Mouse (Mus musculus) MEL (cell line): ENCODE measurements around the gene Rad51b. TPM values are rescaled to one million over a fixed set of nuclear protein-coding genes. Genes with fewer than 3 reads are reported as not detected.

Experiments used
- DNase-seq: peaks from one replicate; pipeline ENCODE4 v3.0.0; 2011; ENCODE audit warnings: low read depth, low spot score
- H3K27ac ChIP-seq: 2 replicates; pipeline ENCODE4 v1.5.1; 2012; ENCODE audit warnings: low read depth, mild to moderate bottlenecking, control low read depth, low read length, moderate library complexity; ENCODE audit not compliant: control insufficient read depth
- H3K27me3 ChIP-seq, 2 experiments: fragments of 150-350 bp in 1 of 2; sonication (generic) in 1 of 2; 2 replicates each; pipeline ENCODE4 v1.6.1; 2012; ENCODE audit warnings: low read length in 2 of 2, mild to moderate bottlenecking in 2 of 2, improper control_type of control experiment in 1 of 2, moderate library complexity in 1 of 2; ENCODE audit not compliant: insufficient read depth in 2 of 2, control insufficient read depth in 1 of 2
- H3K36me3 ChIP-seq, 2 experiments: 2 replicates each; pipeline ENCODE4 v1.6.1; 2012 to 2014; ENCODE audit warnings: low read length in 2 of 2, improper control_type of control experiment in 1 of 2, inconsistent platforms in 1 of 2, mild to moderate bottlenecking in 1 of 2; ENCODE audit not compliant: insufficient read depth in 2 of 2, control insufficient read depth in 1 of 2
- H3K4me1 ChIP-seq, 2 experiments: fragments of 150-350 bp in 1 of 2; sonication (generic) in 1 of 2; 2 replicates each; pipeline ENCODE4 v1.6.1; 2012; ENCODE audit warnings: low read length in 2 of 2, improper control_type of control experiment in 1 of 2, mild to moderate bottlenecking in 1 of 2; ENCODE audit not compliant: insufficient read depth in 2 of 2, control insufficient read depth in 1 of 2
- H3K4me3 ChIP-seq, 2 experiments: fragments of 150-350 bp in 1 of 2; sonication (generic) in 1 of 2; 2 replicates each; pipeline ENCODE4 v1.5.1; 2012; ENCODE audit warnings: low read depth in 2 of 2, low read length in 2 of 2, mild to moderate bottlenecking in 2 of 2, moderate library complexity in 2 of 2, control low read depth in 1 of 2, improper control_type of control experiment in 1 of 2; ENCODE audit not compliant: control insufficient read depth in 1 of 2, insufficient read depth in 1 of 2
- H3K79me2 ChIP-seq: 2 replicates; pipeline ENCODE4 v1.6.1; 2012; ENCODE audit warnings: mild to moderate bottlenecking, low read length, moderate library complexity; ENCODE audit not compliant: control insufficient read depth, poor library complexity, insufficient read depth
- H3K9ac ChIP-seq: 2 replicates; pipeline ENCODE4 v1.6.1; 2012; ENCODE audit warnings: low read depth, mild to moderate bottlenecking, control low read depth, low read length, moderate library complexity; ENCODE audit not compliant: control insufficient read depth, poor library complexity, severe bottlenecking
- H3K9me3 ChIP-seq: fragments of 150-350 bp; sonication (generic); replicated peaks from 2 replicates; pipeline ENCODE4 v1.6.1; 2012; ENCODE audit warnings: mild to moderate bottlenecking, low read length, improper control_type of control experiment, moderate library complexity; ENCODE audit not compliant: insufficient read depth
- CHD2 ChIP-seq: IDR thresholded peaks from 2 replicates; pipeline ENCODE4 v1.6.1; 2011; ENCODE audit warnings: low read length, improper control_type of control experiment
- ELF1 ChIP-seq: IDR thresholded peaks from 2 replicates; pipeline ENCODE4 v1.6.1; 2014; ENCODE audit warnings: low read depth, mild to moderate bottlenecking, inconsistent platforms, low read length, improper control_type of control experiment, moderate library complexity
- EP300 ChIP-seq, 2 experiments: IDR thresholded peaks; 2 replicates each; pipeline ENCODE4 v1.6.1; 2011; ENCODE audit warnings: improper control_type of control experiment in 2 of 2, low read length in 2 of 2, low read depth in 1 of 2, mild to moderate bottlenecking in 1 of 2
- ETS1 ChIP-seq: IDR thresholded peaks from 2 replicates; pipeline ENCODE4 v1.6.1; 2012; ENCODE audit warnings: low read depth, mild to moderate bottlenecking, inconsistent platforms, low read length, improper control_type of control experiment, moderate library complexity
- GABPA ChIP-seq: IDR thresholded peaks from 2 replicates; pipeline ENCODE4 v1.6.1; 2012; ENCODE audit warnings: low read depth, mild to moderate bottlenecking, inconsistent platforms, low read length, improper control_type of control experiment, moderate library complexity
- JUND ChIP-seq: IDR thresholded peaks from 2 replicates; pipeline ENCODE4 v1.6.1; 2011; ENCODE audit warnings: low read depth, mild to moderate bottlenecking, improper control_type of control experiment, low read length
- MAFK ChIP-seq: IDR thresholded peaks from 2 replicates; pipeline ENCODE4 v1.6.1; 2011; ENCODE audit warnings: low read depth, mild to moderate bottlenecking, low read length, improper control_type of control experiment, borderline replicate concordance
- MAX ChIP-seq: IDR thresholded peaks from 2 replicates; pipeline ENCODE4 v1.6.1; 2011; ENCODE audit warnings: low read length, improper control_type of control experiment
- MAZ ChIP-seq: IDR thresholded peaks from 2 replicates; pipeline ENCODE4 v1.6.1; 2012; ENCODE audit warnings: low read depth, mild to moderate bottlenecking, inconsistent platforms, low read length, improper control_type of control experiment
- MYC ChIP-seq: IDR thresholded peaks from 2 replicates; pipeline ENCODE4 v1.6.1; 2011; ENCODE audit warnings: low read depth, mild to moderate bottlenecking, low read length, improper control_type of control experiment, moderate library complexity
- NRF1 ChIP-seq: IDR thresholded peaks from 2 replicates; pipeline ENCODE4 v1.6.1; 2014; ENCODE audit warnings: low read depth, mild to moderate bottlenecking, inconsistent platforms, low read length, improper control_type of control experiment, moderate library complexity; ENCODE audit not compliant: poor library complexity, insufficient read depth, severe bottlenecking
- POLR2A ChIP-seq, 2 experiments: IDR thresholded peaks; 2 replicates each; pipeline ENCODE4 v1.6.1; 2011 to 2012; ENCODE audit warnings: low read length in 2 of 2, mild to moderate bottlenecking in 2 of 2, control low read depth in 1 of 2, improper control_type of control experiment in 1 of 2, low read depth in 1 of 2, moderate library complexity in 1 of 2; ENCODE audit not compliant: control insufficient read depth in 1 of 2, insufficient read depth in 1 of 2, poor library complexity in 1 of 2
- POLR2AphosphoS2 ChIP-seq: IDR thresholded peaks from 2 replicates; pipeline ENCODE4 v1.6.1; 2011; ENCODE audit warnings: low read length, improper control_type of control experiment
- RAD21 ChIP-seq: IDR thresholded peaks from 2 replicates; pipeline ENCODE4 v1.6.1; 2011; ENCODE audit warnings: mild to moderate bottlenecking, low read depth, low read length, improper control_type of control experiment
- RCOR1 ChIP-seq: IDR thresholded peaks from 2 replicates; pipeline ENCODE4 v1.6.1; 2012; ENCODE audit warnings: low read depth, mild to moderate bottlenecking, inconsistent platforms, low read length, improper control_type of control experiment
- TCF12 ChIP-seq: IDR thresholded peaks from 2 replicates; pipeline ENCODE4 v1.6.1; 2014; ENCODE audit warnings: low read depth, mild to moderate bottlenecking, inconsistent platforms, low read length, improper control_type of control experiment, moderate library complexity
- UBTF ChIP-seq: IDR thresholded peaks from 2 replicates; pipeline ENCODE4 v1.6.1; 2012; ENCODE audit warnings: low read depth, mild to moderate bottlenecking, inconsistent platforms, low read length, improper control_type of control experiment, moderate library complexity, borderline replicate concordance; ENCODE audit not compliant: insufficient read depth
- USF1 ChIP-seq: IDR thresholded peaks from 2 replicates; pipeline ENCODE4 v1.6.1; 2014; ENCODE audit warnings: low read depth, mild to moderate bottlenecking, inconsistent platforms, low read length, improper control_type of control experiment, moderate library complexity
- USF2 ChIP-seq, 2 experiments: IDR thresholded peaks; 2 replicates each; pipeline ENCODE4 v1.6.1; 2011 to 2012; ENCODE audit warnings: improper control_type of control experiment in 2 of 2, low read length in 2 of 2, borderline replicate concordance in 1 of 2, inconsistent platforms in 1 of 2, low read depth in 1 of 2, mild to moderate bottlenecking in 1 of 2; ENCODE audit not compliant: insufficient read depth in 1 of 2
- ZC3H11A ChIP-seq: IDR thresholded peaks from 2 replicates; pipeline ENCODE4 v1.6.1; 2012; ENCODE audit warnings: low read depth, mild to moderate bottlenecking, inconsistent platforms, low read length, improper control_type of control experiment
- ZKSCAN1 ChIP-seq: IDR thresholded peaks from 2 replicates; pipeline ENCODE4 v1.6.1; 2012; ENCODE audit warnings: low read depth, mild to moderate bottlenecking, inconsistent platforms, low read length, improper control_type of control experiment, moderate library complexity
- polyA plus RNA-seq, 2 experiments: library from polyadenylated mRNA; stranded (reverse) in 1 of 2; unstranded in 1 of 2; fragments of >175 nt in 1 of 2; fragments of >200 nt in 1 of 2; gene quantifications; 2 replicates each; pipeline versions ENCODE4 v1.2.1 to v1.2.4; 2012; ENCODE audit warnings: low replicate concordance in 2 of 2, low read depth in 1 of 2; ENCODE audit not compliant: insufficient read length in 2 of 2, insufficient read depth in 1 of 2, missing spikeins in 1 of 2
- total RNA-seq: library from RNA; depleted of rRNA; stranded (reverse); fragments of 300-350 nt; gene quantifications from 2 replicates; pipeline ENCODE4 v1.2.3, GENCODE M21; 2012

The Rad51b gene
- total and polyA plus RNA-seq, 3 experiments = 3.6 to 5.7 TPM; not detected in 1

- TF ChIP-seq ZC3H11A (no peak; the same call in 1 of the 2 replicates), MAFK (no peak), JUND (no peak), ZKSCAN1 (no peak), CHD2 (no peak), GABPA (no peak), MAZ (0 out of 2 replicates have a peak, but pooled peaks have one; percentile 44), EP300 (IDR thresholded peaks at IDR 0.05; ENCODE audit: low read depth in 1 of 2, low read length in 2 of 2) (peak; percentile 65 to 84), NRF1 (no peak), MAX (no peak), ETS1 (peak; percentile 81), ELF1 (peak; percentile 33; the same call in 1 of the 2 replicates), POLR2AphosphoS2 (no peak), USF2 (IDR thresholded peaks at IDR 0.05; ENCODE audit: borderline replicate concordance in 1 of 2, insufficient read depth in 1 of 2, low read depth in 1 of 2, low read length in 2 of 2) (no peak), TCF12 (peak; percentile 82), UBTF (no peak)
Observed at GRCm38 (mm10) chr12:79827233-79827692, 530.2 kb downstream of the Rad51b start (continued).

- Histone ChIP-seq H3K27me3 (no peaks in the 10 kb centered on the region), H3K9ac (peak overlapping the region; percentile 39), H3K27ac (peak overlapping the region; percentile 68), H3K4me3 (no peak overlapping the region), H3K79me2 (no peaks in the 10 kb centered on the region), H3K9me3 (no peaks in the 10 kb centered on the region), H3K36me3 (peaks cover 0 to 20% of the 10 kb centered on the region in 2 experiments; a peak in 2 of 4 replicates), H3K4me1 (peaks cover 13 to 27% of the 10 kb centered on the region in 2 experiments)
- no peak for TF ChIP-seq USF1
- TF ChIP-seq MAX = peak; percentile 52; the same call in 1 of the 2 replicates
- TF ChIP-seq MYC = no peak
- no peak for DNase-seq
Observed at GRCm38 (mm10) chr12:79827735-79828134, 530.7 kb downstream of the Rad51b start.

GRCm38 (mm10) chr12:79830686-79831085 lies 533.6 kb downstream of the Rad51b start:
- H3K79me2 ChIP-seq = no peaks in the 10 kb centered on the region
- no peaks in the 10 kb centered on the region for H3K27me3 ChIP-seq
- peaks cover 13 to 27% of the 10 kb centered on the region in 2 experiments for H3K4me1 ChIP-seq
- H3K36me3 ChIP-seq = peaks cover 0 to 20% of the 10 kb centered on the region in 2 experiments; a peak in 2 of 4 replicates
- H3K27ac ChIP-seq = no peak overlapping the region
- no peaks in the 10 kb centered on the region for H3K9me3 ChIP-seq
- TF ChIP-seq RAD21 (no peak), MAZ (no peak), USF1 (no peak), POLR2A (IDR thresholded peaks at IDR 0.05; ENCODE audit: control insufficient read depth in 1 of 2, insufficient read depth in 1 of 2, low read depth in 1 of 2, low read length in 2 of 2, poor library complexity in 1 of 2) (no peak), RCOR1 (no peak), TCF12 (no peak), MYC (no peak), MAFK (no peak), ETS1 (no peak)
- no peak overlapping the region for H3K9ac ChIP-seq
- DNase-seq = no peak
- no peak overlapping the region for H3K4me3 ChIP-seq
